Mouse (Mus musculus): ENCODE measurements around the gene Rap1a. TPM values are rescaled to one million over a fixed set of nuclear protein-coding genes. Genes with fewer than 3 reads are reported as not detected.
A peak's percentile ranks its signal among the peaks of the same experiment; 100 is the strongest.

The Rap1a gene
- polyA plus RNA-seq, 1 experiment from 2014 or later: 84.3 TPM

DNA sequence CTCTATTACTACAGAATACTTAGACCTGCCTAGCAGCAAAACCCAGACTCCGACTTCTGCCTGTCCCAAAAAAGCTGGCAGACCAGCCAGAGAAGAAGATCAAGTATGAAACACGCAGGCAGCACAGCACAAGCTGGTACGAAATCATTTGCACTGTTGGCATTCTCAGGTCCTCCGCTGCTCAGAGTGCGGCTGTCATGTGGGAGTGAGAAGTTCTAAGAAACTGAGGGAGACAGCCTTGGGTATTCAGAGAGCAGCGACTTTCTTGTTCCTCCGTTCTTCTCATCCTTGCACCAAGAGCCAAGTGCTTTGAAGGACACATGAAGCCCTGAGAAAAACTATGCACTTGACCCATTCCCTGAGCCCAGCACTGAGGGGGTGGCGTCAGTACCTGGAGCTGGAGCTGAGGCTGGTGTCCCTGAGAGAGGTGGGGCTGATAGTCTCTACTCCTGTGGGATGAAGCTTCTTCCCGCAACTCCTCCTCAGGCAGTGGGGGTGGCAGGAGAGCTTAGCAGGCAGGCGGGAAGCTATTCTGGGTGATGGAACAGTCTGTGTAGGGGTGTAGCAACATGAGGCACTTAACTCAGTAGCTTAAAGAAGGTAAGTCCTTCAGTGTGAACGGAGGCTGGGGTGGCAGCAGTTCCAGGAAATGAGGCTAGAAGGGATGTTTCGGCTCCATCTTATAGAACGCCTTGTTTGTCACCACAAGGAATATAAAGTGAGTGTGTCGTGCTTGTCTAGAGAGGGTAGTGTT, 107.6 kb downstream of the Rap1a start:
- H3K4me1 ChIP-seq (replicated peaks; ENCODE audit: control insufficient read depth, insufficient read depth, low read length): peaks cover 10% of the 10 kb centered on the region
- H3K4me3 ChIP-seq (ENCODE audit: low read depth, low read length): no peak overlapping the region
- no peak for ATAC-seq (replicated peaks; ENCODE audit: low FRiP score)
- 78% methylated on average over 14 of the region's 14 CpGs for WGBS
- no peaks in the 10 kb centered on the region for H3K27me3 ChIP-seq (ENCODE audit: control insufficient read depth, insufficient read depth, low read length)
- no peaks in the 10 kb centered on the region for H3K36me3 ChIP-seq (ENCODE audit: control insufficient read depth, insufficient read depth, low read length)
- H3K9ac ChIP-seq (ENCODE audit: low read length): no peak overlapping the region
- no peak for DNase-seq (ENCODE audit: low spot score)
- H3K9me3 ChIP-seq (ENCODE audit: control insufficient read depth, low read length): no peaks in the 10 kb centered on the region
- no peak overlapping the region for H3K4me2 ChIP-seq (ENCODE audit: low read depth, low read length, severe bottlenecking)
- no peak overlapping the region for H3K27ac ChIP-seq (ENCODE audit: low read depth, low read length)

DNA sequence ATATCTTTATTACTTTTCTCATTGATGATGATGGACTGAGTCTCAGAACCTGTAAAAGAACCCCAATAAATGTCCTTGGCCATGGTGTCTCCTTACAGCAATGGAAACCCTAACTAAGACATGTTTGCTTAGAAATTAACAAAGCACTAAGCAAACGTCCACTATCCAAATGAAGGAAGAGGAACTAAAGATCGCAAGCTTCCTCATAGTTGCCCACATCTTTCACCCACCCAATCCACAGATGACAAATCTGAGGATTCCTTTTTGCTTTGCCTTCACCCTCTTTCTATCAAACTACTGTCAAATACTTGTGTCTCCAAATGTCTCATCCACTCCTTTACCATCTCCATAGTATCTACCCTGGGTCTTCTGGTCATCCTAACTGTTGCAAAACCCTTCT, 112.6 kb downstream of the Rap1a start:
- DNase-seq (ENCODE audit: low spot score) (no peak), ATAC-seq (replicated peaks; ENCODE audit: low FRiP score) (no peak)
- H3K4me2 ChIP-seq (ENCODE audit: low read depth, low read length, severe bottlenecking): no peak overlapping the region
- 83% methylated on average over 2 of the region's 2 CpGs for WGBS
- no peak overlapping the region; the same call in 1 of the 2 replicates for H3K9ac ChIP-seq (ENCODE audit: low read length)
- H3K4me3 ChIP-seq (ENCODE audit: low read depth, low read length): no peak overlapping the region
- H3K9me3 ChIP-seq (ENCODE audit: control insufficient read depth, low read length): no peaks in the 10 kb centered on the region
- no peak overlapping the region for H3K27ac ChIP-seq (ENCODE audit: low read depth, low read length)
- 0 out of 2 replicates have a peak, but pooled peaks cover 2% of the 10 kb centered on the region for H3K4me1 ChIP-seq (replicated peaks; ENCODE audit: control insufficient read depth, insufficient read depth, low read length)
- H3K27me3 ChIP-seq (ENCODE audit: control insufficient read depth, insufficient read depth, low read length): no peaks in the 10 kb centered on the region
- no peaks in the 10 kb centered on the region for H3K36me3 ChIP-seq (ENCODE audit: control insufficient read depth, insufficient read depth, low read length)

DNA sequence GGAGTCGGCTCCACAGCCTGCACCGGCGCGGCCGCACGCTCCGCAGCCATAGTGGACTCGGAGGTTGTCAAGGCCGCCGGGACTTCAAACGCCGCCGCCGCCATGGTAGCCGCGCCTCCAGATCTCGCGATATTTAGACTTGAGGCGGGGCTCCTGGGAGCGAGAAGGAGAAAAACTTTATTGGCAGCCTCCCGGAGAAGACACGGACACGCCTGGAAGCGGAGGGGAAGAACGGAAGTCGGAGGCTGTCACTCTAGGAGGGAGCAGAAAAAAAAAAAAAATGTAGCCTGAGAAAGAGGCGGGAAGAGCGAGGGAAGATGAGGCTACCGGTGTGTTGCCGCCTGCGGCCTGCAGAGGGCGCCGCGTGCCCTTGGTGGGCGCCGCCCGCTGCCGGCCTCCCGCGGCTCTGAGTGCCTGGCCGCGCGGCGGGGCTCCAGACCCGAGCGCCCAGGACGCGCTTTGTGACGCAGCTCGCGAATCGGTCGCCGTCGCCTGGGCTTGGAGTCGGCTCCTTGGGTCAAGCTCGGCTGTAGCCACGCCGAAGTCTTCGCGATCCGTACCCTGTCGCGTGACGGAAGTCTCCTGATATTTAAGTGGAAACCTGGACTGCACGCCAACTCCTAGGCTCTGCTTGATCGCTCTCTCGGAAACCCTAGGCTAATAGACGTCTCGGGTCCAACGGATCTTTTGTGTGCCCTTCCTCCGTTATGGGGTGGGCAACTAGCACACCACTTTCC, 113.6 kb downstream of the Rap1a start, which contains the start of gene Ddx20:
Gene Ddx20 (minus strand): TSS at position 251 of the 737 bp plus-strand sequence.
- WGBS: under 1% methylated on average over 72 of the region's 72 CpGs
- DNase-seq (ENCODE audit: low spot score) (peak; percentile 98), ATAC-seq (replicated peaks; ENCODE audit: low FRiP score) (peak; percentile 95)
- Histone ChIP-seq H3K27ac (ENCODE audit: low read depth, low read length) (peak within 1 kb of the TSS; percentile 55), H3K9me3 (ENCODE audit: control insufficient read depth, low read length) (no peaks in the 10 kb centered on the region), H3K36me3 (ENCODE audit: control insufficient read depth, insufficient read depth, low read length) (peaks cover 3% of the 10 kb centered on the region; the same call in 1 of the 2 replicates), H3K9ac (ENCODE audit: low read length) (peak within 1 kb of the TSS; percentile 92), H3K4me1 (replicated peaks; ENCODE audit: control insufficient read depth, insufficient read depth, low read length) (0 out of 2 replicates have a peak, but pooled peaks cover 2% of the 10 kb centered on the region), H3K27me3 (ENCODE audit: control insufficient read depth, insufficient read depth, low read length) (no peaks in the 10 kb centered on the region), H3K4me3 (ENCODE audit: low read depth, low read length) (peak within 1 kb of the TSS; percentile 92), H3K4me2 (ENCODE audit: low read depth, low read length, severe bottlenecking) (peak within 1 kb of the TSS; percentile 59)

DNA sequence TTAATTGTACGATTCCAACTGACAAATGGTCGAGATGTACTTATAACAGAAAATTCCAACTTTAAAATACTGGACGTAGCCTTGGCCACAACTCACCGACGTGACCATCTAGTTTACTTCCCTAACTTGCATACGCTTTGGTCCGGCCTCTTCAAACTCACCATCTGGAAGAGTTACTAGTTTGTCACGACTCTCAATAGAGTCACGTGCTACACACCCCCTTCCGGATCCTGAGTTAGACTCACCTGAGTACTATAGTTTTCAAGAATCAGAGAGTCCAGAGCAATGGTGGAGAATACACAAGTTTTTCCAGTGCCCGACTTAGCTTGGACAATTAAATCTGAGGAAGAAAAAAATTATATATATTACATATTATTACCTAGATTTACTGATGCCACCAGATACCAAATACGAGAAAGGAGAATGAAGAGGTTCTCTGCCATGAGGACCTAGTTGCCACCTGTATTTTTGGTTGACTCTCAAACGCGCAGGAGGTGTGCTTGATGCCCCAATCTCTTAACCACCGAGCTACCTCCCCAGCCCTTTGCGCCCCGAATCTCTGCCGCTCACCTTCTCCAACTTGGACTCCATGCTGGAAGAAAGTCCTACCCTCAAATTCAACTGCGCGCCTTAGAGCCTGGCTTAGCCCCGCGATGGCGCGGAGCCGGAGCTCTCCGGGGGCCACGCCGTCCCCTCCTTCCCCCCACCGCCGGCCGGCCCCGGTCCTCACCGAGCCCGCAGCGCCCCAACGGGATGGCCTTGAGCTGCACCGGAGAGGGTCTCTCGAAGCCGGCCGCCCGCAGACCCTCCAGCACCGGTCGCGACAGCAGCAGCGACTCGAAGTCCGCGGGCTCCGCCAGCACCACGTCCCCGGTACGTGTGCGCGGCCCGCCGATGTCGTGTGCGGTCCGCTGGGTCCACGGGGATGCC, 114.5 kb downstream of the Rap1a start:
- Histone ChIP-seq H3K36me3 (ENCODE audit: control insufficient read depth, insufficient read depth, low read length) (peaks cover 3% of the 10 kb centered on the region; the same call in 1 of the 2 replicates), H3K27me3 (ENCODE audit: control insufficient read depth, insufficient read depth, low read length) (no peaks in the 10 kb centered on the region), H3K9ac (ENCODE audit: low read length) (peak overlapping the region; percentile 92), H3K27ac (ENCODE audit: low read depth, low read length) (peak overlapping the region; percentile 50), H3K4me3 (ENCODE audit: low read depth, low read length) (peak overlapping the region; percentile 92), H3K4me1 (replicated peaks; ENCODE audit: control insufficient read depth, insufficient read depth, low read length) (0 out of 2 replicates have a peak, but pooled peaks cover 2% of the 10 kb centered on the region), H3K4me2 (ENCODE audit: low read depth, low read length, severe bottlenecking) (peak overlapping the region; percentile 59), H3K9me3 (ENCODE audit: control insufficient read depth, low read length) (no peaks in the 10 kb centered on the region)
- ATAC-seq (replicated peaks; ENCODE audit: low FRiP score) (peak; percentile 80), DNase-seq (ENCODE audit: low spot score) (no peak)
- WGBS: 9% methylated on average over 60 of the region's 60 CpGs

DNA sequence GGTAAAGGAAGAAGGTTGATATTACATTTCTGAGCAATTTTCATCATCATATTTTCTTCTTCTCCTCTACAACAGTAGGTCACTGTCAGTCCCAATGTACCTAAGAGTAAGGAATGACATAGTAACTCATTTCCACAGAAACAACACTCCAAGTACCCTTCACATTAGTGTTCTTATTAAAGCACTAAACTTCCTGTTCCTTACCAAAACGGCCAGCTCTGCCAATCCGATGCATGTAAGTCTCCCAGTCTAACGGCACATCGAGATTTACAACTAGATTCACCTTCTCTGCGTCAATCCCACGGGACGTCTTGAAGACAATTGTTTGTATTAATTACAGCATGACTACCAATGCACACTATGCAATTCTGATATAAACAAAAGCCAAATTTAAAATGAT, 120.8 kb downstream of the Rap1a start:
- H3K27ac ChIP-seq (ENCODE audit: low read depth, low read length): no peak overlapping the region
- no peak overlapping the region for H3K4me3 ChIP-seq (ENCODE audit: low read depth, low read length)
- DNase-seq (ENCODE audit: low spot score) (no peak), ATAC-seq (replicated peaks; ENCODE audit: low FRiP score) (no peak)
- no peak overlapping the region for H3K9ac ChIP-seq (ENCODE audit: low read length)
- H3K27me3 ChIP-seq (ENCODE audit: control insufficient read depth, insufficient read depth, low read length): no peaks in the 10 kb centered on the region
- peaks cover 15% of the 10 kb centered on the region; the same call in 1 of the 2 replicates for H3K36me3 ChIP-seq (ENCODE audit: control insufficient read depth, insufficient read depth, low read length)
- WGBS: 95% methylated on average over 7 of the region's 7 CpGs
- H3K4me1 ChIP-seq (replicated peaks; ENCODE audit: control insufficient read depth, insufficient read depth, low read length): no peaks in the 10 kb centered on the region
- H3K9me3 ChIP-seq (ENCODE audit: control insufficient read depth, low read length): no peaks in the 10 kb centered on the region
- no peak overlapping the region for H3K4me2 ChIP-seq (ENCODE audit: low read depth, low read length, severe bottlenecking)

Other genes starting within 250 kb of the Rap1a start
- 47.6 and 52.9 TPM in 2 replicates for gene Ddx20, start 113.8 kb downstream of the Rap1a start, polyA plus RNA-seq (2014; fragmentation: Nextera tagmentation; extraction: Ambion mirVana)
- gene Inka2, start 96.7 kb downstream of the Rap1a start, polyA plus RNA-seq (2014; fragmentation: Nextera tagmentation; extraction: Ambion mirVana): 1.8 and 2.9 TPM in 2 replicates
- 0.23 TPM in 1 of 2 replicates, not detected in the other for gene Adora3, start 69.5 kb upstream of the Rap1a start, polyA plus RNA-seq (2014; fragmentation: Nextera tagmentation; extraction: Ambion mirVana)
- gene Tmigd3, start 69.6 kb upstream of the Rap1a start, polyA plus RNA-seq (2014; fragmentation: Nextera tagmentation; extraction: Ambion mirVana): 0.21 TPM in 1 of 2 replicates, not detected in the other
- gene I830077J02Rik, start 131.3 kb upstream of the Rap1a start, polyA plus RNA-seq (2014; fragmentation: Nextera tagmentation; extraction: Ambion mirVana): 0.52 and 0.64 TPM in 2 replicates
- 148 and 173 TPM in 2 replicates for gene Wdr77, start 158.0 kb upstream of the Rap1a start, polyA plus RNA-seq (2014; fragmentation: Nextera tagmentation; extraction: Ambion mirVana)
- 457 and 514 TPM in 2 replicates for gene Atp5f1, start 158.8 kb upstream of the Rap1a start, polyA plus RNA-seq (2014; fragmentation: Nextera tagmentation; extraction: Ambion mirVana)
- gene Ovgp1, start 172.4 kb upstream of the Rap1a start, polyA plus RNA-seq (2014; fragmentation: Nextera tagmentation; extraction: Ambion mirVana): 3.2 and 3.4 TPM in 2 replicates
- 1.0 and 1.7 TPM in 2 replicates for gene Pifo, start 213.3 kb upstream of the Rap1a start, polyA plus RNA-seq (2014; fragmentation: Nextera tagmentation; extraction: Ambion mirVana)
- not detected in 2 replicates for gene Chil5, start 231.5 kb upstream of the Rap1a start, polyA plus RNA-seq (2014; fragmentation: Nextera tagmentation; extraction: Ambion mirVana)

Measured in forebrain, embryonic 11.5 days (tissue).